Mouse (Mus musculus): ENCODE data around the gene Faf2. TPM values are rescaled to one million over a fixed set of nuclear protein-coding genes. Genes with fewer than 3 reads are reported as not detected.

Gene Faf2
- total and polyA plus RNA-seq, 2 experiments from 2014 or later = 49.3 to 53.0 TPM

- Histone ChIP-seq H3K27ac (ENCODE audit: low read depth, low read length) (no peak overlapping the region), H3K4me2 (ENCODE audit: low read depth, low read length, poor library complexity, severe bottlenecking) (peak overlapping the region; percentile 78), H3K9me3 (ENCODE audit: low read length) (no peaks in the 10 kb centered on the region), H3K36me3 (ENCODE audit: insufficient read depth, low read length) (peaks cover 23% of the 10 kb centered on the region), H3K4me1 (ENCODE audit: insufficient read depth, low read length) (peaks cover 8% of the 10 kb centered on the region), H3K9ac (replicated peaks; ENCODE audit: low read length, poor library complexity, severe bottlenecking) (no peak overlapping the region), H3K27me3 (ENCODE audit: insufficient read depth, low read length) (no peaks in the 10 kb centered on the region), H3K4me3 (ENCODE audit: low read depth, low read length) (no peak overlapping the region)
- TF ChIP-seq CTCF (IDR thresholded peaks at IDR 0.05) = no peak
- DNase-seq (ENCODE audit: low spot score) = no peak
- ATAC-seq (ENCODE audit: low FRiP score) = no peak
- 91% methylated on average over 8 of the region's 8 CpGs for WGBS
These were observed 29.7 kb upstream of the Faf2 start for GRCm38 (mm10) chr13:54591776-54592356.

- Histone ChIP-seq H3K27ac (ENCODE audit: low read depth, low read length) (no peak overlapping the region), H3K4me3 (ENCODE audit: low read depth, low read length) (no peak overlapping the region), H3K27me3 (ENCODE audit: insufficient read depth, low read length) (no peaks in the 10 kb centered on the region), H3K9me3 (ENCODE audit: low read length) (no peaks in the 10 kb centered on the region), H3K4me2 (ENCODE audit: low read depth, low read length, poor library complexity, severe bottlenecking) (no peak overlapping the region), H3K36me3 (ENCODE audit: insufficient read depth, low read length) (peaks cover 40% of the 10 kb centered on the region), H3K4me1 (ENCODE audit: insufficient read depth, low read length) (peaks cover 7% of the 10 kb centered on the region), H3K9ac (replicated peaks; ENCODE audit: low read length, poor library complexity, severe bottlenecking) (no peak overlapping the region)
- TF ChIP-seq CTCF (IDR thresholded peaks at IDR 0.05) = no peak
- DNase-seq (ENCODE audit: low spot score) (no peak), ATAC-seq (ENCODE audit: low FRiP score) (no peak)
- 90% methylated on average over 11 of the region's 11 CpGs for WGBS
These were observed 28.0 kb upstream of the Faf2 start for GRCm38 (mm10) chr13:54593617-54594016.

GRCm38 (mm10) chr13:54596107-54596690, 25.4 kb upstream of the Faf2 start:
- DNase-seq (ENCODE audit: low spot score) = no peak
- Histone ChIP-seq H3K4me1 (ENCODE audit: insufficient read depth, low read length) (peaks cover 5% of the 10 kb centered on the region; the same call in 1 of the 2 replicates), H3K4me2 (ENCODE audit: low read depth, low read length, poor library complexity, severe bottlenecking) (no peak overlapping the region), H3K9me3 (ENCODE audit: low read length) (no peaks in the 10 kb centered on the region), H3K36me3 (ENCODE audit: insufficient read depth, low read length) (peaks cover 51% of the 10 kb centered on the region), H3K9ac (replicated peaks; ENCODE audit: low read length, poor library complexity, severe bottlenecking) (no peak overlapping the region), H3K27me3 (ENCODE audit: insufficient read depth, low read length) (no peaks in the 10 kb centered on the region), H3K4me3 (ENCODE audit: low read depth, low read length) (no peak overlapping the region), H3K27ac (ENCODE audit: low read depth, low read length) (no peak overlapping the region)
- TF ChIP-seq CTCF (IDR thresholded peaks at IDR 0.05) = no peak
- 78% methylated on average over 8 of the region's 8 CpGs for WGBS
- ATAC-seq (ENCODE audit: low FRiP score) = no peak

DNA sequence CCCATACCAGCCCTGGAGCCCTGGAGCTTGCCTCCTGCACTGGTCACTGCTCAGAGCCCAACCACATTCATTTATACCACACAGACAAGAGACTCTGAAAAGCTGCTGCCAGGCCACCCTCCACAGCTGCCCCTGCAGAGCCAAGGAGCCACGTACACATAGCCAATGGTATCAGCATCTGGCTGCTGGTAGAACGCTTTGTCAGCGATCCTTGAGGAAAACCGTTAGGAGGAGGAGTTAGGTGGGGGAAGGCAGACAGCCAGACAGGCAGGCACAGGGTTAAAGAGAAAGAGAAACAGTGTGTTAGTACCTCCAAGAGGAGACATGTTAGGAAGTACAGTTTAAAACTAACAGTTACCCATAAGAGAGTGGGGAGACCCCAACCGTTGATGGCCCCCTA, 24.7 kb upstream of the Faf2 start:
- no peak overlapping the region for H3K9ac ChIP-seq (replicated peaks; ENCODE audit: low read length, poor library complexity, severe bottlenecking)
- TF ChIP-seq CTCF (IDR thresholded peaks at IDR 0.05) = no peak
- H3K4me1 ChIP-seq (ENCODE audit: insufficient read depth, low read length) = no peaks in the 10 kb centered on the region; the same call in 1 of the 2 replicates
- no peaks in the 10 kb centered on the region for H3K9me3 ChIP-seq (ENCODE audit: low read length)
- H3K36me3 ChIP-seq (ENCODE audit: insufficient read depth, low read length) = peaks cover 54% of the 10 kb centered on the region
- H3K27ac ChIP-seq (ENCODE audit: low read depth, low read length) = no peak overlapping the region
- WGBS = 77% methylated on average over 5 of the region's 5 CpGs
- no peak for DNase-seq (ENCODE audit: low spot score)
- no peak for ATAC-seq (ENCODE audit: low FRiP score)
- no peak overlapping the region for H3K4me2 ChIP-seq (ENCODE audit: low read depth, low read length, poor library complexity, severe bottlenecking)
- no peaks in the 10 kb centered on the region for H3K27me3 ChIP-seq (ENCODE audit: insufficient read depth, low read length)
- no peak overlapping the region for H3K4me3 ChIP-seq (ENCODE audit: low read depth, low read length)

- no peak overlapping the region for H3K9ac ChIP-seq (replicated peaks; ENCODE audit: low read length, poor library complexity, severe bottlenecking)
- WGBS = 93% methylated on average over 12 of the region's 12 CpGs
- H3K4me1 ChIP-seq (ENCODE audit: insufficient read depth, low read length) = no peaks in the 10 kb centered on the region
- peaks cover 54% of the 10 kb centered on the region for H3K36me3 ChIP-seq (ENCODE audit: insufficient read depth, low read length)
- no peak overlapping the region for H3K4me3 ChIP-seq (ENCODE audit: low read depth, low read length)
- no peaks in the 10 kb centered on the region for H3K9me3 ChIP-seq (ENCODE audit: low read length)
- DNase-seq (ENCODE audit: low spot score) (no peak), ATAC-seq (ENCODE audit: low FRiP score) (no peak)
- H3K27me3 ChIP-seq (ENCODE audit: insufficient read depth, low read length) = no peaks in the 10 kb centered on the region
- H3K27ac ChIP-seq (ENCODE audit: low read depth, low read length) = no peak overlapping the region
- no peak overlapping the region for H3K4me2 ChIP-seq (ENCODE audit: low read depth, low read length, poor library complexity, severe bottlenecking)
- no peak for TF ChIP-seq CTCF (IDR thresholded peaks at IDR 0.05)
These were observed 22.9 kb upstream of the Faf2 start for GRCm38 (mm10) chr13:54598622-54599143.

DNA sequence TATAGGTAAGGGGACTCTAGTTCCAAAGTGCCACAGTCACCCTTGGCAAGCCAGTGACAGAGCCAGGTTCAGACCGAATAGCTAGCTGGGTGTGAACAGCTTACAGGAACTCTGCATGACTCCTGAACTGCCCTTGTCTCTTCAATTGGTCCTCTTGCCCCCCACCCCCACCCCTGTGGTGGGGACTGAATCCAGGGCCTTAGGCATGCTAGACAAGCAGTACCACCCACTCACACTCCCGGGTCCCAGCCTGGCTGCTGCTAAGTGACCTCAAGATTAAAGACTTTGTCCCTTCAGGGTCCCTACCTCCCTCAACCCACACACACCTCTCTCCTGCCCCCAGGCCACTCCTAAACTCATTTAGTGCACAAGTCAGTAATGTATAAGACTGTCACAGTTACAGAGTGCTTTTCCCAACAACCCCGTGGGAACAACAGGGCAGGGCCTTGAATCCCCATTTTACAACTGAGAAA, 18.9 kb upstream of the Faf2 start:
- TF ChIP-seq CTCF (IDR thresholded peaks at IDR 0.05) = no peak
- Histone ChIP-seq H3K4me1 (ENCODE audit: insufficient read depth, low read length) (no peaks in the 10 kb centered on the region), H3K9me3 (ENCODE audit: low read length) (no peaks in the 10 kb centered on the region), H3K9ac (replicated peaks; ENCODE audit: low read length, poor library complexity, severe bottlenecking) (no peak overlapping the region; the same call in 1 of the 2 replicates), H3K36me3 (ENCODE audit: insufficient read depth, low read length) (peaks cover 45% of the 10 kb centered on the region), H3K4me3 (ENCODE audit: low read depth, low read length) (no peak overlapping the region), H3K27ac (ENCODE audit: low read depth, low read length) (no peak overlapping the region), H3K27me3 (ENCODE audit: insufficient read depth, low read length) (no peaks in the 10 kb centered on the region), H3K4me2 (ENCODE audit: low read depth, low read length, poor library complexity, severe bottlenecking) (no peak overlapping the region)
- no peak for DNase-seq (ENCODE audit: low spot score)
- 62% methylated on average over 3 of the region's 3 CpGs for WGBS
- no peak for ATAC-seq (ENCODE audit: low FRiP score)
